Mouse (Mus musculus): Measurements from ENCODE around the gene Elovl3. TPM values are rescaled to one million over a fixed set of nuclear protein-coding genes. Genes with fewer than 3 reads are reported as not detected.
"Not testable (repeated sequence)": the region's sequence is repeated elsewhere in the genome, so short reads cannot be mapped to it uniquely, and the experiment has no call there.

The Elovl3 gene
- not detected for total RNA-seq (2022)

GRCm38 (mm10) chr19:46131694-46132525 lies at the start of gene Elovl3:
TSS of gene Elovl3 (plus strand) at chr19:46131897.
- DNase-seq (ENCODE audit: low spot score in 2 of 2), result no peak

- no peak for DNase-seq (ENCODE audit: low spot score in 2 of 2)
These were observed 46.5 kb upstream of the Elovl3 start for GRCm38 (mm10) chr19:46085185-46085584.

GRCm38 (mm10) chr19:46086337-46086736 lies 45.4 kb upstream of the Elovl3 start:
- peak in 1 of 2 experiments; percentile 24 for DNase-seq (ENCODE audit: low spot score in 2 of 2)

- no peak for DNase-seq (ENCODE audit: low spot score in 2 of 2)
These were observed 43.8 kb upstream of the Elovl3 start for GRCm38 (mm10) chr19:46087871-46088270.

GRCm38 (mm10) chr19:46091641-46092040 lies 40.1 kb upstream of the Elovl3 start:
- DNase-seq (ENCODE audit: low spot score in 2 of 2), result no peak

GRCm38 (mm10) chr19:46094144-46094543 lies 37.6 kb upstream of the Elovl3 start:
- DNase-seq (ENCODE audit: low spot score in 2 of 2), result no peak

GRCm38 (mm10) chr19:46095291-46095690 lies 36.4 kb upstream of the Elovl3 start:
- DNase-seq (ENCODE audit: low spot score in 2 of 2), result no peak

GRCm38 (mm10) chr19:46096396-46096795 lies 35.3 kb upstream of the Elovl3 start:
- no peak for DNase-seq (ENCODE audit: low spot score in 2 of 2)

GRCm38 (mm10) chr19:46099561-46099960 lies 32.1 kb upstream of the Elovl3 start:
- DNase-seq (ENCODE audit: low spot score in 2 of 2), result no peak

- DNase-seq (ENCODE audit: low spot score in 2 of 2), result no peak
These were observed 28.1 kb upstream of the Elovl3 start for GRCm38 (mm10) chr19:46103437-46104186.

- DNase-seq (ENCODE audit: low spot score in 2 of 2), result no peak
These were observed 27.5 kb upstream of the Elovl3 start for GRCm38 (mm10) chr19:46104187-46104557.

- DNase-seq (ENCODE audit: low spot score in 2 of 2), result no peak
These were observed 21.5 kb upstream of the Elovl3 start for GRCm38 (mm10) chr19:46110214-46110613.

- no peak for DNase-seq (ENCODE audit: low spot score in 2 of 2)
These were observed 20.9 kb upstream of the Elovl3 start for GRCm38 (mm10) chr19:46110781-46111180.

- no peak for DNase-seq (ENCODE audit: low spot score in 2 of 2)
These were observed 17.1 kb upstream of the Elovl3 start for GRCm38 (mm10) chr19:46114617-46115016.

GRCm38 (mm10) chr19:46119458-46119857 lies 12.2 kb upstream of the Elovl3 start:
- no peak for DNase-seq (ENCODE audit: low spot score in 2 of 2)

- no peak for DNase-seq (ENCODE audit: low spot score in 2 of 2)
These were observed 10.8 kb upstream of the Elovl3 start for GRCm38 (mm10) chr19:46120872-46121271.

GRCm38 (mm10) chr19:46123876-46124275 lies 7.8 kb upstream of the Elovl3 start:
- DNase-seq (ENCODE audit: low spot score in 2 of 2), result no peak

GRCm38 (mm10) chr19:46124651-46125050 lies 7.0 kb upstream of the Elovl3 start:
- DNase-seq (ENCODE audit: low spot score in 2 of 2), result no peak

- no peak for DNase-seq (ENCODE audit: low spot score in 2 of 2)
These were observed 5.4 kb upstream of the Elovl3 start for GRCm38 (mm10) chr19:46126301-46126700.

GRCm38 (mm10) chr19:46129737-46130136 lies 2.0 kb upstream of the Elovl3 start:
- DNase-seq (ENCODE audit: low spot score in 2 of 2), result not testable (repeated sequence)

- DNase-seq (ENCODE audit: low spot score in 2 of 2), result no peak
These were observed 414 bp upstream of the Elovl3 start for GRCm38 (mm10) chr19:46131283-46131682.

- no peak for DNase-seq (ENCODE audit: low spot score in 2 of 2)
These were observed 880 bp downstream of the Elovl3 start for GRCm38 (mm10) chr19:46132577-46132976.

- peak; percentile 81 to 83 for DNase-seq (ENCODE audit: low spot score in 2 of 2)
These were observed 3.6 kb downstream of the Elovl3 start for GRCm38 (mm10) chr19:46135297-46135696.

All from gastrocnemius, adult 8-10 months (tissue).